Mouse (Mus musculus) cerebellum, adult 2 months (tissue): ENCODE results near the gene Asic5.

ENCODE experiments used
- CTCF ChIP-seq: fragments of 200-500 bp; IDR thresholded peaks from 2 replicates; pipeline ENCODE4 v1.5.1; 2011; ENCODE audit warnings: low read depth, mild to moderate bottlenecking, control low read depth, low read length, moderate library complexity, borderline replicate concordance; ENCODE audit not compliant: insufficient read depth
- POLR2A ChIP-seq: fragments of 200-500 bp; IDR thresholded peaks from 2 replicates; pipeline ENCODE4 v1.6.1; 2011; ENCODE audit warnings: low read length, control low read depth, borderline replicate concordance; ENCODE audit not compliant: insufficient read depth

- TF ChIP-seq CTCF (peak; percentile 80), POLR2A (no peak)
Observed at GRCm38 (mm10) chr3:82047100-82047753, 65.1 kb downstream of the Asic5 start.
